Mouse (Mus musculus) embryonic fibroblast, embryonic 13.5 days (primary cell): ENCODE measurements around the gene Sel1l3. TPM values are rescaled to one million over a fixed set of nuclear protein-coding genes. Genes with fewer than 3 reads are reported as not detected.

Source experiments
- H3K27ac ChIP-seq: 2 replicates; pipeline ENCODE4 v1.5.1; 2012; ENCODE audit warnings: low read length, control low read depth, inconsistent platforms; ENCODE audit not compliant: insufficient read depth
- H3K4me1 ChIP-seq: 2 replicates; pipeline ENCODE4 v1.6.1; 2011; ENCODE audit warnings: low read length; ENCODE audit not compliant: control insufficient read depth, insufficient read depth
- H3K4me3 ChIP-seq: 2 replicates; pipeline ENCODE4 v1.5.1; 2011; ENCODE audit warnings: mild to moderate bottlenecking, control low read depth, low read length; ENCODE audit not compliant: insufficient read depth
- CTCF ChIP-seq: IDR thresholded peaks from 2 replicates; pipeline ENCODE4 v1.5.1; 2011; ENCODE audit warnings: mild to moderate bottlenecking, control low read depth, low read length, moderate library complexity, borderline replicate concordance; ENCODE audit not compliant: insufficient read depth
- POLR2A ChIP-seq: IDR thresholded peaks from 2 replicates; pipeline ENCODE4 v1.6.1; 2011; ENCODE audit warnings: low read depth, mild to moderate bottlenecking, control low read depth, low read length, moderate library complexity
- polyA plus RNA-seq: library from polyadenylated mRNA; stranded (reverse); fragments of >200 nt; gene quantifications from 2 replicates; pipeline ENCODE4 v1.2.4, GENCODE M21; 2011; ENCODE audit warnings: low read depth; ENCODE audit not compliant: missing spikeins, insufficient read length

The Sel1l3 gene
- polyA plus RNA-seq, 1 experiment = 0.32 TPM

DNA sequence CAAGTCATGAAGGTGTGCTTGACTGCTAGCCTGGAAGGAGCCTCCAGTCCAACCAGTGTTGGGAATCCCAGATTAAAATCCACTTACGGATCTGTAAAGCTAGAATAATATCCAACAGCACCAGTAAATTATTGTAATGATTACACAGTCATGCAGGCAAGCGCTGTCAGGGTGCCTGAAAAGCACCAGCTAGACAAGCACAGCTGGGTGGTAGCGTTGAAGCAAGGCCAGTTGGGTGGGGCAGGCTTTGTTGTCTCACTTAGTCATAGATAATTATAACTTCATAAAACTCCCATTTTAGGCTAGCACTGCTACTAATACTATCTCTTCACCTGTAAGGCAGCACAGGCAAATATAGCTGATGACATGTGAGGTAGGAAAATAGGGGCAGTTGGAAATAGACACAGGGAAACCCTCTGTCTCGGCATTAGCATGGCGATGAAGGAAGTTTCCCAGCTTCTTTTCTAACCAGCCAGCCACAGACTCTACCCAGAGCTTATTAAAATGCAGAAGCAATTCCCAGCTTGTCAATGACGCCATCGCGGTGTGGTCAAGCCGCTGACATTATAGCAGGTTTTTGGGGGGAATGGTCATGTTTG is 152.1 kb downstream of the Sel1l3 start:
- H3K27ac ChIP-seq = no peak overlapping the region
- H3K4me3 ChIP-seq = no peak overlapping the region
- no peaks in the 10 kb centered on the region for H3K4me1 ChIP-seq
- no peak for TF ChIP-seq POLR2A
- TF ChIP-seq CTCF = no peak

Other genes starting within 250 kb of the Sel1l3 start
- not detected in 2 replicates for gene Slc34a2, start 175.8 kb downstream of the Sel1l3 start, polyA plus RNA-seq
- gene Smim20, start 53.2 kb upstream of the Sel1l3 start, polyA plus RNA-seq = 25.8 and 29.4 TPM in 2 replicates